Mouse (Mus musculus) kidney, postnatal 36 days (tissue): ENCODE measurements around the gene Vmn2r22.
"Not testable (repeated sequence)": the region's sequence is repeated elsewhere in the genome, so short reads cannot be mapped to it uniquely, and the experiment has no call there.

Experiments
- DNase-seq, 2 experiments: peaks; one replicate each; pipeline ENCODE4 v3.0.0; 2021 to 2022; ENCODE audit warnings: mixed read lengths in 2 of 2

The Vmn2r22 gene

DNA sequence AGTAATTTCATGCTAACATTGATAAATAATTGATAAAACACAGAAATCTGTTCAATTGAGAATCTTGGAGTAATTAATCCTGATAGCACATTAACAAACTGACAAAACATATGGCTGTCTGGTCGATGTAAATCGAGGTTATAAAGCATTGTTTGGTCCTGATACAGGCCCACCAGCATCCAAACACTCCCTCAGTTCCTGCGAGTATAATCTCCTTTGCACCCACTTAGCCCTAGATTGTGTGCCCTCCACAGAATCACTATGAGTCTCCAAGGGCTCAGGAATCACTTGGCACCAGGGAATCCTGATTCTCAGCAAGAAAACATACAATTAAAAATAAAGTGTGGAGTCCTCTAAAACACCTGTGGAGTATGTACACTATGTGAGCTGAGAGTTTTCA, at the start of gene Vmn2r22:
TSS of gene Vmn2r22 (minus strand) at position 101 of the 400 bp plus-strand sequence.
- DNase-seq: not testable (repeated sequence)

GRCm38 (mm10) chr6:123697213-123697612, 46.7 kb upstream of the Vmn2r22 start:
- no peak for DNase-seq

- DNase-seq: not testable (repeated sequence)
These were observed 46.1 kb upstream of the Vmn2r22 start for GRCm38 (mm10) chr6:123696639-123697038.

DNA sequence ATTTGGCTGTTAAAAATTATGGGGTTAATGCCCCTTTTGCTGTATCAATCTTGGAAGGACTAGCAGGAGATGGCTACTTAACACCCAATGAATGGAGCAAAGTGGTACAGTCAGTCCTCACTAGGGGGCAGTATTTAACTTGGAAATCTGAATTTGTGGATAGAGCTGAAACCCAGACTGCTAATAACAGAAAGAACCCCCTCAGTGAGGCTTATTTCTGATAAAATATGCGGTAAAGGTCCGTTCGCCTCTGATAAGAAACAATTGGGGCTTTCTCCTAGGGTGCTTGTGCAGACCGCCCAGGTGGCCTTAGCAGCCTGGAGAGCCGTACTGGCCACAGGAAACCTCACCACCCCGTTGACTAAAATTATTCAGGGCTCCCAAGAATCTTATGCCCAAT, 6.5 kb upstream of the Vmn2r22 start:
- peak; percentile 5 to 16 for DNase-seq

- not testable (repeated sequence) for DNase-seq
These were observed 11.1 kb downstream of the Vmn2r22 start for GRCm38 (mm10) chr6:123639394-123639793.

- not testable (repeated sequence) for DNase-seq
These were observed 26.7 kb downstream of the Vmn2r22 start for GRCm38 (mm10) chr6:123623784-123624183.

GRCm38 (mm10) chr6:123588368-123588767, 62.2 kb downstream of the Vmn2r22 start:
- DNase-seq: not testable (repeated sequence)

GRCm38 (mm10) chr6:123587796-123588328, 62.7 kb downstream of the Vmn2r22 start:
- DNase-seq: not testable (repeated sequence)

- not testable (repeated sequence) for DNase-seq
These were observed 66.5 kb downstream of the Vmn2r22 start for GRCm38 (mm10) chr6:123583988-123584387.

GRCm38 (mm10) chr6:123574698-123575097, 75.8 kb downstream of the Vmn2r22 start:
- not testable (repeated sequence) for DNase-seq
